Mouse (Mus musculus) yolk sac, embryonic 10.5 days (tissue): ENCODE data around the gene Ovch2.

Source experiments
- DNase-seq: peaks from one replicate; pipeline ENCODE4 v3.0.0-alpha.2; 2017; ENCODE audit warnings: low spot score

The Ovch2 gene

DNA sequence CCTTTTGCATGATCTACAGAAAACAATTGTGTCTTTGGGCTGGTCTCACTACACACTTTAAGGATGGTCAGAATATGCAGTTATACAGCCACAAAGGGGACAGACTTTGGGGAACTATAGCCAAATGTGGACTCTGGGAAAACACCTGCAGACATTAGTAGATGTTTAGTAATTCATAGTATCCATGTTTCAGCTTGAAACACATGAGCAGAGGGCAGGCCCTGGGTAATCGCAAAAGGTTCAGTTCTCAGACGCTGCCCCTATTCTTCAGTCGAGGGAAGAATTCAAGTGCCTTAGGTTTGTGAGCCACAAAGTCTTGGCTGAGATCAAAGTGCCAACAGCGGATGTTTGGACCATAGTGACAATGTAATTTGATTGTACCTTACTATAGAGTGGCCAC, 56.6 kb downstream of the Ovch2 start:
- no peak for DNase-seq

DNA sequence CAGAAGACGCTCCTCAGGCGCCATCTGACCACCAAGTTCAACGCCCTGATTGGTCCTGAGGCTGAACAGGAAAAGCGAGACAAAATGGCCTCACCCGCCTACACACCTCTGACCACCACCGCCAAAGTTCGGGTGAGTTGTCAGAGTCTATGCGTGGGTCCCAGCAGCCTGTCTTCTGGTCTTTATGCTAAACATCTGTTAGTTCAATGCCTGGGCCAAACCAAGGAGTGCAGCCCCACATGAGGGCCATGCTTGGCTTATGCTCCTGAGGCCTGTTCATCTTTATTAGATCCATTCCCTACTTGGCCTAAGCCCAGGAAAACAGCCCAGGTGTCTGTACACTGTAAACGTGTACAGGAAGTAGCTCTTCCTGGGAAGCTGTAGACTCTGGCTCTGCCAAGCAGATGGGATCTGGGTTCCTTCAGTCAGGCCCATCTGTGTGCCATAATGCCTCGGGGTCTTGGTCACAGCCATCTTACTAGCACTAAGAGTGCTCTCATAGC, 58.0 kb downstream of the Ovch2 start:
- DNase-seq: no peak

DNA sequence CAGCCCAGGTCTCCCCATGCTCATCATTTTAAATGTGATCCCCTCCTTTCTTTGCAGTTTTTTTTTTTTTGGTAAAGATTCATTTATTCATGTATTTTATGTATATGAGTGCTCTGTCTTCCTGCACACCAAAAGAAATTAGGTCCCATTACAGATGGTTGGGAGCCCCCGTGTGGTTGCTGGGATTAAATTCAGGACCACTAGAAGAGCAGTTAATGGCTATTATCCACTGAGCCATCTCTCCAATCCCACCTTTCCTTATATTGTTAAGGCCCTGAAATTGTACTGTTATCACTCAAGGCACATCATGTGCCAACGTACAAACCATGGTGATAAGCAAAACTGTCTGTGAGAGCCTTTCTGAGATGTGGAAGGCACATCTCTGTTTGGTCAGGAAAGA, 62.3 kb downstream of the Ovch2 start:
- DNase-seq: no peak

DNA sequence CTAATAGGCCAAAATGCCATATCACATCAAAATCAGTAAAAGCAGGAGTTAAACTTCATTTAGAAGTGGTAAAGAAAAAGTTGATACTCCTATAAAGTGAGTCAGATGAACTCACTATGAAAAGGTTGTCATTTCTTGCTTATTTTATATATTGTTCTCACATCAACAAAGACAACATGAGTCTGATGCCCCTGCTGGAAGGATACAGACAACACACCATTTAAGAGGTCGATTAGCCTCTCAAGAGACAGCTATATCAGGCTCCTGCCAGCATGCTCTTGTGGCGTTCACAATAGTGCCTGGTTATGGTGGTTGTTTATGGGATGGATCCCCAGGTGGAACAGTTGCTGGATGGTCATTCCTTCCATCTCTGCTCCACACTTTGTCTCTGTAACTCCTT, 67.8 kb downstream of the Ovch2 start:
- DNase-seq: no peak
